Mouse (Mus musculus) c-Kit-negative CD71-positive TER-119-positive erythroid progenitor cells, embryonic 14.5 days (primary cell): ENCODE measurements around the gene Dab1.

Experiments used
- DNase-seq: peaks from one replicate; pipeline ENCODE4 v3.0.0-alpha.2; 2013; ENCODE audit warnings: low read depth, low spot score

Dab1 gene

DNA sequence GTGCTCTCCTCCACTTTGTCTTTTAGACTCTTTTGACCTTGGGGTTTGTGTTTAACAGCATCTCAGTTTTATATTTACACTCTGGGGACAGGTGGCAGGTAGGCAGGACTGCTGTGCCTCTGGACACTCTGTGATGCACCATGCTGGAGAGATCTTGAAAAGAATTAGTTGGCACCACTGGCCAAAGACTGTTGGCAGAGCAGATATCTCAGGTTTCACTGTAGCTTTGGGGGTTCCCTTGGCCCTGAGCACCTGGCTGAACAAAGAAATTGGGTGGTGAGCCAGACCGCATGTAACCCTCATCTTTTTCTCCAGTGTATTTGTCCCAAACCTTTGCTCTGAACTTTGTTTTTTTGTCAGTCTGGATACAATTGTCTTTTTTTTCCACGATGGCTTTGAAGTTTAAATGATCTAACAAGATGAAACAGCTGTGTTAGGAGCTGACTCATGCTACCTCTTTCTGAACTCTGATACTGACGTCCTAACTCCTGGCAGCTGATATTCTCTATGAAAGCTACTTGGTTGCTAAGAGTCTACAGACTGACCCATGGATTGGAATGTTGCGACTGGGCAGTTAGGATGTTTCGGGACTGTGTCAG lies 960.9 kb downstream of the Dab1 start:
- DNase-seq, result no peak

DNA sequence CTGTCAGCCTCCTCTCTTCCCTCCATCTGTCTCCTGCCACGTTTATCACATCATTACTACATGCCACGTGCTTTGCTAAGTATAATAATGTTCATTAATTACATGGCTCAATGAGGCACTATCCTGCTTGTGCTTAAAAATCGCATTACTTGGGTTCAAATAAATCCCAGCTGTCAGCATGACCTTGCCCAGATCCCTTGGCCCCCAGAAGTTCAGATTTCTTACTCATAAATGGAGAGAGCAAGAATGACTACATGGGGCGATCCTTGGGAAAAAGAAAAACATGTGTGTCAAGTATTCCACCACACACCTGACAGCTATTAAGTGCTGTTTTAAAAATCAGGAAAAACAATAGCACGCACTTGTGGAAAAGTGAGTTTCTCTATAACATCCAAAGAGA lies 963.6 kb downstream of the Dab1 start:
- no peak for DNase-seq

DNA sequence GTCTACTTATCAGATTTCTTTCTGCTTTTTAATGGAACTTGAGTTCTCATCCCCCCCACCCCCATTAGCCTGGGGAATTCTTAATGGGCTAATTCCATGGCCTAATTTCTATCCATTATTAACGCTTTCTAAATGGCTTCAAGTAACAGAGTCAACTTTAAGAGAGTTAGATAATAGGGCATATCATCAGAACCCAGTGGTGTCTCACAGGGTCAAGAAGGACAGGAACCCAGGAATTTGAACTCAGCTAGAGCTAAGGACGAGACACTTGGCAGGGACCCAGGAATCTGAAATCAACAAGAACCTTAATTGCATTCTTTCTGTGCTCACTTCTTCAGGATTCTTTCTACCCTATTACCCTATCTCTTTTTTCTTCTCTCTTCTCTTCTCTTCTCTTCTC lies 968.7 kb downstream of the Dab1 start:
- no peak for DNase-seq

DNA sequence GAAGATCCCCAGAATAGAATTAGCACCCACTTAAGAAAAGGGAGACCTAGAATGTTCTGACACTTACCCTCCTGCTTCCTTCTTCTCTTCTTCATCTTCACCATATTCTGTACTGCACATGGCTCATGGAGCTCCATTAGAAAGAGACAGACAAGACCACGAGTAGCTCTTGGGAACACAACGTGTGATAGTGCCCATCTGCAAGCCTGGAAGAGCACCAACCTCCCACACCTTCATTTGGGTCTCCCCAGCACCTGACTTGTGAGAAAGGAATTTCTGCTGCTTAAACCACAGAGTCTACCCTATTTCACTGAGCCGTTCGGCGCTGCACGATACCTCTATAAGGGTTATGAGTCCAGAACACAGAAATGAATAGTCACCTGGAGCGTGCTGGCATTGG lies 977.8 kb downstream of the Dab1 start:
- no peak for DNase-seq

DNA sequence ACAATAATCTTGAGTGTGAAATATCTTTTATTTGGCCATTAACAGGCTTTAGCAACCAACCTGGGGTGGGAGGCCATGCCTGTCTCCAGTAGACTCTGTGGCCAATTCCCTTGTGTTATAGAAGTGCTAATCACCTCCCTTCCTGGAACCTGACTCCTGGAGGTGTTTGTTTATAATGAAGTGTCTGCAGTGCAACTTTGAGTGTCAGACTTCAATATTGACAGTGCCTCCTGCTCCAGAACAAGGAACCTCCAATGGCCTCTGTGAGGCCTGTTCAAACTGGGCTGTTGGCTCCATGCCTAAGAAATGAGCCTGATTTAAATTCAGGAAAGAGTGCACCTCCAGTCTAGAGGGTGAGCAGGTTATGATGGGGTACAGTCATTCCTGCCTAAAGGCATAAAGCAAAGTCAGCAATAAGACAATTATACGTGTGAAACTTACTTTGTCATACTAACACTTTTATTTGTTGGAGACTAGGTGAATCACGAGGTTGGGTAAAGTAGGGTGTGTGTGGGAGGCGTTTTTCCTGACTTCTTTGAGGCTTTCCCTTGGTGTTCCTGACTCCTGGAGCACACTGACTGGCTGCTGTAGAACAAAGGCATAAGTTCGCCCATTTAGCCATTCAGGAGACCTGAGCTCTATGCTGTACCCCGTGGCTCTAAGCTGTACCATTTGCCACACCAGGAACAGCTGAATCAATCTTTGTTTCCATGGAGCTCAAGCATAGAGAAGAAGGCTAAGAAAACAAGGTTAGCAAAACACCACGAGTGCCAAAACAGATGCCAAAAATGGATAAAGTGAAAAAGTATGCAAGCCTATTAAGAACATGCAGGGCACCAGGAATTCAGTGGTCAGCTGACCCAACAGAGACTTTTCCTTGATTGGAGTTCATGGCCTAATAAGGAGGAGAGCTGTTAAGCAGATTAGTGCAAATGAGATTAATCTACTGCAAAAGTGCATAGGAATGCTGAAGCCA lies 978.6 kb downstream of the Dab1 start:
- no peak for DNase-seq

DNA sequence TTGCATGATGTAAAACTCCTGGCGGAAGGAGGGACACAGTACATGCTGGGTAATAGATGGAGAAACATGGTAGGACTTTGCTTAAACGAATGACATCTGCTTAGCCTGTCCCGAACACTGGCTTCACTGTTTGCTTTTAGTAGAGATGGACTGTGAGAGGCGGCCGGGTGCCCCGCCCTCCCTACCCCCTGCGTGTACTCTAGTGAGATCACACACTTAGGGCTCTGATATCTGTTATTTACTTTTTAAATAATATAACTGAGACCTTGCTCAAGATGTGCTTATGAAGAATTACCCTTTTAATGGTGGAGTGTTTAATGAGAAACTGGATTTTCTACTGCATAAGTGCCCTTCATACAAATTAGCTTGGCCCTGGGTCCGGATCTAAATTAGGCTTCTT lies 983.6 kb downstream of the Dab1 start:
- DNase-seq, result no peak

DNA sequence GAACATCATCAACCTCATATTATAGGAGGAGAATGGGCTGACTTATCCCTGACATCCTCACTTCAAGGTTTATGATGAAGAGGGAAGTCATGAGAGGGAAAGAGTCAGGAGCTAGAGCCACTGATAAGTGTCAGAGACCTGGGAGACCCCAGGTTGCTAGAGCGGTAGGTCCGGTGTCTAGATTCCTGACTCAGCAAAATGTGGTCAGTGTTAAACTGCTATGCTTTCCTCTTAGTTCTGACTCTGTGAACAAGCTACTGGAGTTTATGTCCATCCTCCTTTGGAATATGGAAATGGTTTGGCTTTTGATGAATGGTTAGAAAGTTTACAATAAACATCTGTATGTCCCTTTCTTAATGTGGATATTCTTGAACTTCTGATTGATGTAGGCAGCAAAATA lies 985.1 kb downstream of the Dab1 start:
- DNase-seq, result no peak

DNA sequence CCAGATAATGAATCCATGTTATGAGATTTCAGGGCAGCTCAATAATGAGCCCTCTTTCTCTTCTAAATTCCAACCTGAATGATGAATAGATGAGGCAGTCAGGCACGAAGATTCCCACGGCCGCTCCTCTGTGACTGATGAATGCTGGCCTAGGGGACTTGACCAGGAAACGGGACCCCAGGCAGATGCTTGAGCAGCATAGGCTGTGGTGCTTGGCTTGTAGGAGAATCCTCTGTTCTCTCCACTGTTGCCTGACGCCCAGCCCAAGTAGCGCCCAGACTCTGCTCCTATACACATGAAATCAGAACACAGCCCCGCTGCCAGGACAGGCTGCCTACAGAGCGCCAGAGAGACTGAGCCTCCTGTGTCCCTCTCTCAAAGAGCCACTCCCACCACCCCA lies 987.7 kb downstream of the Dab1 start:
- DNase-seq, result no peak

DNA sequence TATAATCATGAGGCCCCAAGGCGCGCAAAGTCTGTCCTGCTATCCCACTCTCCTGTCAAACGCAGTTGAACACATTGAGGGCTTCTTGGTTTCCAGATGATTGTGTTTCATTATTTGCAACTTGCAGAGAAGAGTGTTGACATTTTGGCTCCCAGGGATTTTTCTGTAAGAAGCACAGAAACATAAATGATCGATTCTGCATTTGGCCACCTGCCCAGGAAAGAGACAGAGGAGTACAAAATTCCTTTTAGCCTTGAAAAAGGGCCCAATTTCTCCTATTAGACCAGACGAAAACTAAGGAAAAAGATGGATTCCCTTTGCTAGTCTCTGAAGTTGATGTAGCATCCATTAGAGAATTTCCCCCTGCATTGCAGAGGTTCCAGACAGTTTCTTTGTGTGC lies 988.5 kb downstream of the Dab1 start:
- DNase-seq, result no peak

DNA sequence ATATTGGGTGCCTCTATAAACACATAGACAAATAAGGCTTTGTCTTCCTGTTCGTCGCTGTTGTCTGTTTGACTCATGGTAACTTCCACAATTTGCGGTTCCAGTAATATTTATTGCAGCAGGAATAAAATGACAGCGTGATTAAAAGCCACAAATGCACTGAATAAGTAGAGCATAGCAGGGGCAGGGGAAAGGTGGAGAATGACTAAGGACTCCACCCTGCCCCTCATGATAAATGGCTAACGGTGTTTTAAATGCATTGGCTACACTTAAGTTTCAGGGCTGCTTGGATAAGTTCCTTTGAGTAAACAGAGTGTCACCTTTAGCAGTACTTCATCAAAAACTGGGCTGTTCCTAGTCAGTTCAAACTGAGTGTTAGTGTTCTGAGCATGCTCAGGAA lies 1000.3 kb downstream of the Dab1 start:
- no peak for DNase-seq

DNA sequence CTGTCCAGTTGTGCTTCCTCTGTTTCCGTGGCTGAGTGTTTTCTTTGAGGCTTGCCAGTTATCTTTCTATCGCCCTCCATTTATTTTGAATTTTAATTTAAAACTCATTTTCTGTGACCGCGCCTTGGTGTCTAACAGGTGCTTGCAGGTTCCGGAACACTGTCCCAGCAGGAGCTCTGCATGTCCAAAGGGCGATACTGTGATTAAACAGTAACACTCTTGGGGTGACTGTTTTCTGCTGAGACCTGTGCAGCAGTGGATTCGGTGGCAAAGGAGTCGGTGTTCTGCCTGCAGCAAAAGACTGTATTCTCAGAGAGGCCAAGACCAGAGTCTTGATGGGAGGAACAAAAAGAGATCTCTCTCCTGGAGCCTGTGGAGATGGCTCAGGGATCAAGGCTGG lies 1006.2 kb downstream of the Dab1 start:
- DNase-seq, result no peak

DNA sequence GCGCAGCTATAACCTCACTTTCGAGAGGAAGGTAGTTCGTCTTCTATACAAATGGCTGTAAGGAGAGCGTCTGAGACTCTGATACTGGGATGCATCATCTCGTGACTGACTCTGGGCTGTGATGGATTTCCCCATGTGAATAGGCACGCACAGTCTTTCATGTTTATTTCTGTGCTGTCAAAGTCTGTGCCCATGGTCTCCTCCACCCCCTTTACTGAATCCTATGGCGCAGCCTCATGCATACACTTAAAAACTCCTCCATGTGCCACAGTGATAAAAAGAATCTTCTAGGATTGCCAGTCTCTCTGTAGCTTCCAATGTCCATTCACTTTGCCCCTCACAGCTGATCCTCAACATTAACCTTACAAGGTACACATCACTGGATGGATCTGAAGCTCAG lies 1009.5 kb downstream of the Dab1 start:
- DNase-seq, result no peak

DNA sequence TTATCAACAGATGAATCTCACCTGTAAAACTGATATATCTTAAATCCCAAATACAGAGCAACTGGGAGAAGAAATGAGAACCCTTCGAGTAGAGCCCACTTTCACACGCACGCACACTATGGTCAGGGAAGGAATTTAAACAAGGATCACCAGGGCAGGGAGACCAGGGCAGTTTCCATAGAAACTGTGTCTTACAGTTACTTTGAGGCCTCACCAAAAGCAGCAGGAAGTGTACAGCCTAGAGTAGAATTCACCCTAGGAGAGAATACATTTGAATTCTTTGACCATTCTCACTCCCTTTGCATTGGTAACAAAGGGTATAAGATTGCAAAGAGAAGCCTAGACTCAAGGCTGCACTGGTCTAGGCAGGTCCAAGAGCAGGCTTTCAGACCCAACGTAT lies 1017.9 kb downstream of the Dab1 start:
- no peak for DNase-seq

DNA sequence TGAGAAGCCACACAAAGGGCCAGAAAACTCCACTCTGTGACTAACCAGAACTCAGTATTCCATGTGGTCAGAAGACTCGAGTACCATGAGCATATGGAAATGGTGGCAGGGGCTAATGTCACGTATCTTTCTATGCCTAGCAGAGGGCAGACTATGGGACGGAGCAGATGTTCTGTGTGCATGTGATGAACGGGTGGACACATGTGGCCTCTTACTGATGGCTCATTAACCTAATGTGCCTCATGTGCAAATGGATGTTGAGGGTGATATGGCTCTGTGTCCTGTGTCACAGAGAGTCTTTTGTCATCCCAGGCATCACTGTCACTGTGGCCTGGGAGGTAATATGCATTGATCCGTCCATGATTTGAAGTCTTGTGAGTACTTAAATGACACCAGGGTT lies 1021.5 kb downstream of the Dab1 start:
- no peak for DNase-seq

DNA sequence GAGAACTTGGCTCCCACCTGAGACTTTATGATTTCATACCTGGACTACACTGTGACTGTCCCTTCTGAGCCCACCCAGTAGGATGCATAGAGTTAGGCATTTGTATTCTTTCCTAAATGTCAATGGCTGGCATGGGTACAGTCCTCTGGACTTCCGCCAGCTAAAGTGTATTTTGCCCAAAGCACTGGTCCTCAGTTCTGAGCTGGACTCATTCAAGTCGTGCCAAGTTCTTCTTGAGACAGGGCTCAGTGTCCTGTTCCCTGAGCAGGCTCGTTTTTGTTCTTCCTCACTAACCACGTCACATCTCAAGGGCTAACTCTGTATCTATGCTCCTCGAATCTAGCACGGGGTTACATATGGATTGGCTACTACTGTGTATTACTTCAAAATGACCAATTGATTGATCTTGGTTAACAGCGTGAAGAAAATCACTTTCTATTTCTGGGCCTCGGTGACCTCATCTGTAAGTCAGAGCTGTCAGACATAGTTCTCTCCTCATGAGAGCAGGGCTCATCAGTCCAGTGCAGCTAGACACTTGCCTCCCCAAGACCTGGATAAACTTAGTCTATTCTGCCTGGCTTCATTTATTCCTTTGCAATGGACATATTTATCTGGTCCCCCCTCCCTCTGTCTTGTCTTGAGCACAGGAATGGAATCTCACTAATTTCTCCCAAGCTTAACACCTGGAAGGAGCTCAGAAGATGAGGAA lies 1023.8 kb downstream of the Dab1 start:
- DNase-seq, result no peak

DNA sequence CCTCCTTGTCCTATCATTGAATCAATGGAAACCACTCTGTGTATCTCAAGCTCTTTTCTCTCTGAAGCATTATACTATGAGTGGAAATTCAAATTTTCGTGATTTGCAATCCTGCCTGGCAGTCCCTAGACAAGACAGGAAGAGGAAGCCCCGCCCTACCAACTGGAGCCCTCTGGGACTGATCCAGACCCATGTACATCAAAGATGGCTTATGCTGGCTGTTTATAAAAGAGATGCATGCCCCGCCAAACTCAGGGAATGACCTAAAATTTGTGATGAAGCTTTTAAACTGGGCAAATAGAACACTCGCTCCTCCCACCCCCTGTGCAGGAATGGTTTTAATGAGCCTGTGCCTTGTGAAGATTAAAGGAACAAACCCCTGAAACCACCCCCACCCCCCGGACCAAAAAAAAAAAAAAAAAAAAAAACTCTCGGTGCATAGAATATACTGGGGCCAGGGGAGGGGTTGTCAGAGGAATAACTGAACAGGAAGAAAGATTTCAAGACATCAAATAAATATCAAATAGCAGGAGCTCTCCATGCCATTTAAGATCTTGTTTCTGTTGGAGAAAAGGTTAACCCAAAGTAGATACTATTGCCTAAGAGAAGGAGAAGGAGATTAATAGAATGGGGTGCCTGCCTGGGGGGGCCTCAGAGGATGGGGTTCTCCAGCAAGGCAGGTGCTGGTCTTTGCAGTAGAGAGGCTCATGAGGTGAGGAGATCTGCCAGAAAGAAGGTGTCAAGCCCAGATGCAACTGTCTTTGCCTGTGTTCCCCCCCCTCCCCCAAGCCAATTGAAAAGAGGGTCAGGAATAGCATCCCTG lies 1024.6 kb downstream of the Dab1 start:
- no peak for DNase-seq

DNA sequence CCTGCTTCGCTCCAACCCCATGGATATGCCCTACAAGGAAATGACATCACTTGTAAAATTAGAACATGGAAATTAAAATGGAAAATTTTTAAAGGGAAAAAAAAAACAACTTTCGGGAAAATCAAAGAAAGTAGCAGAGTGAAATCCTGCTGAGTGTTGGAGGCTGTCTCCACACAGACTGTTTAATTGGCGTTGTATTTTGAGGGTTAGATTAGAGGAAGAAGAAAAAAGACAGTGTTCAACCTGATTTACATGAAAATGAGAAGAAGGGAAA lies 1025.1 kb downstream of the Dab1 start:
- no peak for DNase-seq

DNA sequence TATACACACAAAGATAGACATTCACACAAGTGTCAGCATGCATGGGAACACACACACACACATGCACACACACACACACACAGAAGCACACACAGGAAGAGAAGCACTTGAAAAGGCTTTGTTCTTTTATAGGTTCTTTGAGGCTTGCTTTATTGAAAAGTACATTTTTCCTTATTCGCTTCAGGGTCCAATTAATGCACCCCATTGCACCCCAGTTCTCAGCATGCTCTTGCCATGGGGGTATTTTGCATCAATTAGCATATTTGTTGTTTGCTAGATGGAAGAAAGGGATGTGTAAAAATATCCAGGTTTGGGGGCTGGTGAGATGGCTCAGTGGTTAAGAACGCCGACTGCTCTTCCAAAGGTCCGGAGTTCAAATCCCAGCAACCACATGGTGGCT lies 1025.7 kb downstream of the Dab1 start:
- no peak for DNase-seq

DNA sequence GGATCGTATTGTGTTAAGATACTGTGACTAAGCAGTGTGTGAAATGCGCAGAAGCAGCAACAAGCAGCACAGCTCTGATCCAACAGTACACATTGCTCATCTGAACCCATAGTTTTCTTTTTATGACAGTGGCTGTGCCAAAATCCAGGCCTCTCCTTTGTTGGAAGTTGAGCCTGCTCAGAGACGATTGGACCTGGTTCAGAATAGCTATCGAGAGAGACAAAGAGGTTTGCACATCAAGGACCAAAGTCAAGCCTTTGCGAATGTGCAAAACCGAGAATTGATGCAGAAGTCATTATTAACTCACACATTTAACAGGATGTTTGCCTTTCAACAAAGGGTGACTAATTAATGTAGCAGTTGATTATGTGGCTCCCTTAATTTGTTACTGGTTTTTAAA lies 1032.6 kb downstream of the Dab1 start:
- DNase-seq, result no peak

DNA sequence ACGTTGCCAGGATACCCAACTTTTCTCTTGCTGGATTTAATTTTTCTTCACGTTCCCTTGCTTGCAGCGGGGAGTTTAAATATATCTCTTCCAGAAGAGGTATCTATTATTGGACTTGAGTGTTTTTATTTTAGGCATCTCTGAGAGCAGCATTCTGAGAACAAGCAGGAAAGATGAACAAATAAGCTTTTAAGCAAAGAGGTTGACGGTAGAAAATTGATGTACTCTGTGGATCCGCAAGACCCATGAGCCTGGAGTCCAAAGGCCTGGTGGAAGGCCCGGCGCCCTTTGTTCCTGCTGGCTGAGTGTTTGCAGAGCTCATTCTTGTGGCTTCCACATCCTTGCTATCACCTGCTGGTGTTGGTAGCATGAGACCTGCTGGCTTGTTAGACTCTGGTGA lies 1037.6 kb downstream of the Dab1 start:
- DNase-seq, result no peak

DNA sequence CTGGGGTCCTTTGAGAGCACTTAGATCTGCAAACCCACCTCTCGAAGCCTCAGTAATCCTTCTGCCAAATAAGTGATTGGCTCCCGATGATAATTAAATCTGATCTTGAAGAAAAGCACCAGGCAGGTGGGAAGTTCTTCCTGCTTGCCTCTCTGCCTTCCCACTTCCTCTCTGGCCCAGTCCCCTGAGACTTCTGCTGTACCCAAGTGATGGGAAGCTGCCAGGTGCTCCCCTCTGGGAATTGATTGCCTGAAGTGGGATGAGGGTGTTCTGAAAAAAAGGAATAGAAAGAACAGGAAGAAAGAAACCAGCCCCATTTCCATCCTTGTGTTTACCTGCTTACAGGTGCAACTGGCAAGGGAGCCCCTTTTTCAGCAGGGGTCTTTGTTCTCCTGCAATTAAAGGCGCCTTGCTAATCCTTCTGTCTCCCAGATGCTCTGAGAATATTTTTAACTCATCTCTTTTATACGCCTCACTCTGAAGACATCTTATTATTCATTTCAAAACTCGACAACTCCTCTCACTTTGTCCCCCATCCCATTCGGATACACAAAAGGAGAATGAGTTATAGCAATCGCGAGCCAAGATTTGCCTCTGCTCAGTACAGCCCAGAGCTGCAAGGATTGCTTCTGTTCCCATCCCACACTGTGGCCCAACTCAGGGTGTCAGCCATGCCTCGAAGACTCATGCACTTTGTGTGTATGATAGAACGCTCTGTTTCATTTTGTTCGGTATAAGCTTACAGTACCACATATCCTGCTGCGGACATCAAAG lies 1043.9 kb downstream of the Dab1 start:
- DNase-seq, result no peak
